Mouse (Mus musculus) liver, embryonic 16.5 days (tissue): Measurements from ENCODE around the gene Gm49342. TPM values are rescaled to one million over a fixed set of nuclear protein-coding genes. Genes with fewer than 3 reads are reported as not detected.

Experiments
- polyA plus RNA-seq: library from polyadenylated mRNA; unstranded; fragments of >200 nt; fragmentation: Nextera tagmentation; extraction: Ambion mirVana; gene quantifications from 2 replicates; pipeline ENCODE4 v1.2.1, GENCODE M21; 2015

The Gm49342 gene
- polyA plus RNA-seq, 1 experiment from 2014 or later, result not detected

Other genes with a start within 250 kb of the Gm49342 start
- not detected in 2 replicates for gene Olfr748, start 237.1 kb upstream of the Gm49342 start, polyA plus RNA-seq
- not detected in 2 replicates for gene Olfr749, start 199.4 kb upstream of the Gm49342 start, polyA plus RNA-seq
- 14.6 TPM in 2 replicates for gene Ttc5, start 159.0 kb upstream of the Gm49342 start, polyA plus RNA-seq
- gene Ccnb1ip1, start 136.8 kb upstream of the Gm49342 start, polyA plus RNA-seq, result not detected in 2 replicates
- gene Parp2, start 136.7 kb upstream of the Gm49342 start, polyA plus RNA-seq, result 28.9 and 31.0 TPM in 2 replicates
- gene Tep1, start 74.0 kb upstream of the Gm49342 start, polyA plus RNA-seq, result 3.2 and 3.7 TPM in 2 replicates
- gene Klhl33, start 47.0 kb upstream of the Gm49342 start, polyA plus RNA-seq, result 0.08 and 0.11 TPM in 2 replicates
- gene Osgep, start 19.6 kb upstream of the Gm49342 start, polyA plus RNA-seq, result 53.3 and 54.4 TPM in 2 replicates
- gene Apex1, start 19.5 kb upstream of the Gm49342 start, polyA plus RNA-seq, result 61.8 and 61.9 TPM in 2 replicates
- gene Pip4p1, start 13.7 kb upstream of the Gm49342 start, polyA plus RNA-seq, result 22.8 and 24.9 TPM in 2 replicates
- 75.2 and 83.1 TPM in 2 replicates for gene Pnp, start 13.4 kb upstream of the Gm49342 start, polyA plus RNA-seq
- gene Pnp2, start 11.5 kb downstream of the Gm49342 start, polyA plus RNA-seq, result 10.6 and 11.0 TPM in 2 replicates
- gene Rnase10, start 63.2 kb downstream of the Gm49342 start, polyA plus RNA-seq, result 0.09 TPM in 1 of 2 replicates, not detected in the other
- not detected in 2 replicates for gene Rnase9, start 97.4 kb downstream of the Gm49342 start, polyA plus RNA-seq
- gene Rnase11, start 105.6 kb downstream of the Gm49342 start, polyA plus RNA-seq, result not detected in 2 replicates
- gene Rnase12, start 113.1 kb downstream of the Gm49342 start, polyA plus RNA-seq, result 1.7 and 2.0 TPM in 2 replicates
- not detected in 2 replicates for gene Olfr750, start 129.9 kb downstream of the Gm49342 start, polyA plus RNA-seq
- 19.7 and 23.1 TPM in 2 replicates for gene Rnase4, start 146.6 kb downstream of the Gm49342 start, polyA plus RNA-seq
- 6.7 and 8.4 TPM in 2 replicates for gene Ang, start 146.6 kb downstream of the Gm49342 start, polyA plus RNA-seq
- gene Eddm3b, start 169.9 kb downstream of the Gm49342 start, polyA plus RNA-seq, result not detected in 2 replicates
- 2.7 and 3.2 TPM in 2 replicates for gene Rnase6, start 179.4 kb downstream of the Gm49342 start, polyA plus RNA-seq
- gene Rnase1, start 202.3 kb downstream of the Gm49342 start, polyA plus RNA-seq, result 0.27 and 2.1 TPM in 2 replicates
- not detected in 2 replicates for gene Rnase2b, start 217.7 kb downstream of the Gm49342 start, polyA plus RNA-seq